Mouse (Mus musculus) megakaryocyte, embryonic 14.5 days (primary cell): Measurements from ENCODE around the gene Kcns3.

Source experiments
- FLI1 ChIP-seq: IDR thresholded peaks from 2 replicates; pipeline ENCODE4 v1.6.1; 2012; ENCODE audit warnings: low read length, inconsistent platforms, mixed read lengths
- GATA1 ChIP-seq: IDR thresholded peaks from 3 replicates; pipeline ENCODE4 v1.6.1; 2012; ENCODE audit warnings: mixed read lengths, low read length, inconsistent platforms, borderline replicate concordance

DNA sequence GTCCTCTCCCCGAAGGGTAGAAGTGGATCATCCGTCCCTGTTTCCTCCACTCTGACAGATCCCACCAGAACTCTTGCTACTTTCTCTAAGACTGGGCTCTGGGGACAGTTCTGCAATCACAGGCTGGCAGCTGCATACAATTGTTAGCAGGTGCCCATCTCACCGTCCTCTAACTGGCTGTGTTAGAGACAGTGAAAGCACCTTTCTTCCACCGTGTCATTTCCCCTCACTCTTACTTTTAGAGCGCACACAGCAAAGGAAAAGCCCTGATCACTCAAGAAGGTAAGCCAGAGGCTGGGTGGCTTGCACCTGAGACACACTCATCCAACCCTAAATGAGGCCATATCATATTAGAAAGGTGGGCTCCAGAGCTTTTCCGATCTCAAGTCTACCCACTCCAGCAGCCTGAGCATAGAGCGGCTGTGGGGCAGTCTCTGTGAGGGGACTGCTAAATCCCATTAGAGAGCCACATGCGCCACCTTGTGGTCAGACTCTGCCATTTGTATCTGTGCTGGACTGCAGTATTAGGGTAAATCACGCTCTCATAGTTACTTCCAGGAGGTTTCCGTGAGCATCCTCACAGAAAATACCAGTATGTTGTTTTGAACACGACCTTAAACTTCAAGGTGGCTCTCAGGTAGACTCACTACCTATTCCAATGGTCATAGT is 27.8 kb upstream of the Kcns3 start:
- TF ChIP-seq GATA1 (no peak), FLI1 (no peak)
